Mouse (Mus musculus): ENCODE measurements around the gene Gm49368. TPM values are rescaled to one million over a fixed set of nuclear protein-coding genes. Genes with fewer than 3 reads are reported as not detected.

Gene Gm49368
- total RNA-seq, 2 experiments from 2014 or later: not detected

DNA sequence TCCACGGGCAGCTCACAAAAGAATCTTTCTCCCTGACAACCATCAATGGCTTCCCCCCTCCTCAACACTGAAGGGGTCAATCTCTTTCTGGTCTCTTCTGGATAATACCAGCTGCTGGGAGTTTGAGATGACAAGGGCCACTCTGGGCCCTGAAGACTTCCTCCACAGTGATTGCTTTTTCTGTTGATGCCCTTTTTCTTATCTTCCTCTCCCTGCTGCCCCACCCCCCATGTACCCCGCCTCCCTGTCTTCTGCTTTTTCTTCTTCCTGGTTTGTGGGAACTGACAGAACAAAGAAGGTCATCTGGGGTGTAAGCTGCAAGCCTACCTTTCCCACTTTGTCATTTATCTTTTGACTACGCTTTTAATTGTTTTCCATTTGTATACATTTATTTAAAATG is 5.4 kb downstream of the Gm49368 start:
- DNase-seq (ENCODE audit: low spot score in 2 of 2): no peak
- no peak overlapping the region for H3K4me3 ChIP-seq
- no peak for TF ChIP-seq CTCF (conservative IDR thresholded peaks at IDR 0.05)
- no peak overlapping the region for H3K27ac ChIP-seq

DNA sequence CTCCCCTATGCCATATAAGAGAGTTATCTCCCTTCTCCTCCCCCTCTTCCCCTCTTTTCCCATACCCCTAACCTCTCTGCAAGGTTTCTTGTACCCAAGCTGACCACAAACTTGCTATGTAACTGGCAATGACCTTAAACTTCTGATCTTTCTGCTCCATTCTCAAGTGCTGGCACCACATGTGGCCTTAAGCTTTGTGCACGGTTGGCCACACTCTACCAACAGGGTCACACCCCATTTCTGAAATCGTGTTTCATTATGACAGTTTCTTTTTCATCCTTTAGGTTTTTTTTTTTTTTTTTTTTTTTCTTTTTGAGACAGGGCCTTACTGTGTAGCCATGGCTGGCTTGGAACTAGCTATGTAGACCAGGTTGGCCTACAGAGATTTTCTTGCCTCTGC is 7.4 kb downstream of the Gm49368 start:
- no peak for DNase-seq (ENCODE audit: low spot score in 2 of 2)
- Histone ChIP-seq H3K4me3 (no peak overlapping the region), H3K27ac (no peak overlapping the region)
- TF ChIP-seq CTCF (conservative IDR thresholded peaks at IDR 0.05): no peak

DNA sequence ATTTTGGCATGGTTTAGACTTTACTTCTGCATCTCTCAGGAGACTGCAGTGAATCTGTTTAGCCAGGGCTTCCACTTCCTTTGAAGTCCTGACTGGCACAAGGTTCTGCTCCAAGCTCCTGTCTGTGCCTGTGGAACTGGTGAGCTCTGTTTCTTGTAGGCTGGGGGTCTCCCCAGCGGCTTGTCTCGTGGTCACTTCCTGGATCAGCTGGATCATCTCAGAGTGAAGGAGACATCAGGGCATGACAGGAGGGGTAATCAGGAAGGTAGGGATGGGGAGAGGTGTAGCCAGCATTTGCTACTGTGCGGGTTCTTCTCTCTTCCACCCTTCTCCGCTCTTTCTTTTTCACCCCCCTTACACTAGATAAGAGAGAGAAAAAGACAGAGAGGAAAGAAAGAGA is 9.3 kb downstream of the Gm49368 start:
- DNase-seq (ENCODE audit: low spot score in 2 of 2): no peak
- H3K4me3 ChIP-seq: no peak overlapping the region
- no peak overlapping the region for H3K27ac ChIP-seq
- TF ChIP-seq CTCF (conservative IDR thresholded peaks at IDR 0.05): no peak

DNA sequence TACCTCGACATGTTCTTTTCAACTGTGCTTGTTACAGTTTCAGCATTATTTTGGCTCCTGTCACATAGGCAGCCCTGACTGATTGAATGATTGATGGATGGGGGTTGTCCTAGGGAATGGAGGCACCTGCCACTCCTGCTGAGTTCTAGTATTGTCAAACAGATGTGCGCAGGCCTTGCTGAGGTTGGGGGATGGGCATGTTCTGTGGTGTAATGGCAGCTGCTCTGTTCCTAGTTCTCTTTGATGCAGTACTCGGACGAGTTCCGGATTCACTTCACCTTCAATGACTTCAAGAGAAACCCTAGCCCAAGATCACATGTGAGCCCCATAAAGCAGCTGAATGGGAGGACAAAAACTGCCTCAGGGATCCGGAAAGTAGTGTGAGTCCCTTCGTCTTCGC is 17.5 kb downstream of the Gm49368 start:
- no peak for DNase-seq (ENCODE audit: low spot score in 2 of 2)
- TF ChIP-seq CTCF (conservative IDR thresholded peaks at IDR 0.05): no peak
- H3K27ac ChIP-seq: no peak overlapping the region
- no peak overlapping the region for H3K4me3 ChIP-seq

DNA sequence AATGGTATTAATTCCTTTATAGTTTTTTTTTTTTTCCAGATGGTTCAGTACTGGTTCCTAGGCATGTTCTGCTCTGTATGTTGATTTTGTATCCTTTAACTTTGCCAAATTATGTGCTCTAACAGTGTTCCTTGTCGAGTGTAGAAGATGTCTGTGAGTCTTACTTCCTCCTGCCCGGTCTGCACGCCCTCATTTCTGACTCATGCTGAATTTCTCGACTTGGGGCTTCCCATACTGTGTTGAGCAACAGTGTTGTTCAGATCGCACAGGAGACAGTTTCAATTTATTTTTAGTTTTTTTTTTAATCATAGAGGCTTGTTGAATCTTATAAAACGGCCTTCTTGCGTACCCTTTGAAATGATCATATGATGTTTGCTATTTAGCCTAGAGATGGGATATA is 26.7 kb downstream of the Gm49368 start:
- TF ChIP-seq CTCF (conservative IDR thresholded peaks at IDR 0.05): no peak
- no peak overlapping the region for H3K4me3 ChIP-seq
- H3K27ac ChIP-seq: no peak overlapping the region
- peak in 1 of 2 experiments; percentile 13 for DNase-seq (ENCODE audit: low spot score in 2 of 2)

DNA sequence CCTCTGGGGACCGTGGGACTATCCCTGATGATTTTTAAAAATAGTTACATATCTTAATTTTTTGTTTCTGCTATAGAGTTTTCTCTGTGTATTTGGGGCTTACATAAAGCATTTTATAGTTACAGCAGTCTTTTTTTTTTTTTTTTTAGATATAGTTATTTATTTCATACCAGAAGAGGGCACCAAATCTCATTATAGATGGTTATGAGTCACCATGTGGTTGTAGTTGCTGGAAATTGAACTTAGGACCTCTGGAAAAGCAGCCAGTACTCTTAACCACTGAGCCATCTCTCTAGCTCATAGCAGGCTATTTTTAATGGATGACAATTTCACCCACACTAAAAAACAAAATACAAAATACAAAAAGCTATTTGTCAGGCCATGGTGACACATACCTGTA is 35.7 kb downstream of the Gm49368 start:
- peak; percentile 54; the same call in 1 of the 2 replicates for TF ChIP-seq CTCF (conservative IDR thresholded peaks at IDR 0.05)
- DNase-seq (ENCODE audit: low spot score in 2 of 2): no peak
- Histone ChIP-seq H3K27ac (no peak overlapping the region), H3K4me3 (no peak overlapping the region)

DNA sequence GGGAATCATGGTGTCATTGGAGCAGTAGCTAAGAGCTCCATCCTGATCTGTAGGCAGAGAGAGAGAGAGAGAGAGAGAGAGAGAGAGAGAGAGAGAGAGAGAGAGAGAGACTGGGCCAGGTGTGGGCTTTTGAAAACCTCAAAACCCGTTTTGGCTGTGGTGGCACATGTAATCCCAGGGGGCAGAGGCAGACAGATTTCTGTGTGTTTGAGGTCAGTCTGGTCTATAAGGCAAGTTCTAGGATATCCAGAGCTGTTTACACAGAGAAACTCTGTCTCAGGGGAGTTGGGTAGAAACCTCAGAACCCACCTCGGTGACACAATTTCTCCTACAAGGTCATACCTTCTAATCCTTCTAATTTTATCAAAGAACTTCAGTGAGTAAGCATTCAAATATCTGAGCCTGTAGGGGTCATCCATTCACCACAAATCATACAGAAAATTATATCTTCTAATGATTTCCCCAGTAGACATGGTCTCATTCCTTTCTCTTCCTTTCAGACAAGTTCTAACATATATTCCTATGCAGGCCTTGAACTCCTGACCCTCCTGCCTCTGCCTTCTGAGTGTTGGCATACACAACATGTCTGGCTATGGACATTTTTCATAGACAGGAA is 38.4 kb downstream of the Gm49368 start:
- DNase-seq (ENCODE audit: low spot score in 2 of 2): no peak
- Histone ChIP-seq H3K4me3 (no peak overlapping the region), H3K27ac (no peak overlapping the region)
- peak; percentile 43 for TF ChIP-seq CTCF (conservative IDR thresholded peaks at IDR 0.05)

DNA sequence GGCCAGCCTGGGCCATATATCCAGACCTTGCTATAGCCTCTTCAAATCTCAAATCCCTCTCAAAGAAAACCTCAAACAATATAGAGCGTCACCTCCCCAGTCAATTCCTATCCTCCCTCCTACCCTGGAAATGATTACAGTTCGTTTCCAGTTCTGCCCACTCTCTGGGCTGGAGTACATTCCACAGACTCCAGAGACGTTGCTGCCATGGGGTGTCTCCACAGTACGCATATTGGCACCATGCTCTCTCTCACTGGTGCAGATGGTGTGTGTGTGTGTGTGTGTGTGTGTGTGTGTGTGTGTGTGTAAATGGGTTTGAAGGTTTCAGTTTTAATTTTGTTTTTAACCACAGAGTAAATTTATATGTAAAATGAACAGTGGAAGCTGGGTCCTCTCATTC is 42.8 kb downstream of the Gm49368 start:
- DNase-seq (ENCODE audit: low spot score in 2 of 2): peak; percentile 45 to 66
- Histone ChIP-seq H3K4me3 (no peak overlapping the region), H3K27ac (no peak overlapping the region)
- peak; percentile 49 for TF ChIP-seq CTCF (conservative IDR thresholded peaks at IDR 0.05)

DNA sequence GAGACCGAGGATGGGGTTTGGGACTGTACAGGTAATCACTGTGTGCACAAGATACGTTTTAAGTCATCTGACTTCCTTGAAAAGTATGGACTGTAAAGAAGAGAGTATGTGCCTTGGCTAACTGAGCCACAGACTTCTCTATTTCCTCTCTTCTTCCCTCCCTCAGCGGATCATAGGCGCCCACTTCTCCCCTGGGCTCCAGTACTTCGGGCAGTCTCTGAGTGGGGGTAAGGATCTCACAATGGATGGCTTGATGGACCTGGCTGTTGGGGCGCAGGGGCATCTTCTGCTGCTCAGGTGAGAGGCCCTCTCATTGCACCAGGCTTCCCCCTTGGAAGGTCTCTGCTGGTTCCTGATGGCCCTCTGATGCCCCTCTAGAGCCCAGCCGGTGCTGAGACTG is 45.0 kb downstream of the Gm49368 start:
- TF ChIP-seq CTCF (conservative IDR thresholded peaks at IDR 0.05): no peak
- Histone ChIP-seq H3K27ac (no peak overlapping the region), H3K4me3 (no peak overlapping the region)
- DNase-seq (ENCODE audit: low spot score in 2 of 2): no peak

DNA sequence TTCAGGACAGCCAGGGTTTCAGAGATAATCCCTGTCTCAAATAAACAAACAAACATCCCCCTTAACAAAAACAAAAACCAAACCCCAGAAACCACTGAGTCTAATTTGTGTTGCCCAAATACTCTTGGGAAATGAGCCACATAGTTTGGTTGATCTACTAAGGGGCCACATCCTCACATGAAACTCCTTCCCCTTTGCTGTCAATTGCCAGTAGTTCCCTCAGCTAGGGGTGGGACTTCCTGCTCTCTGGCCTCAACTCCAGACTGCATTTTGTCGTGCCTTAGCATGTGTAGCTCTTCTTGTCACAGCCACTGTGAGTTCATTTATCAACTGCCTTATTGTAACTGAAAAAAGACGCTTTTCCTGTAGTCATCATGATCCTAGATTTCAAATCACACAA is 47.8 kb downstream of the Gm49368 start:
- no peak for TF ChIP-seq CTCF (conservative IDR thresholded peaks at IDR 0.05)
- no peak overlapping the region for H3K4me3 ChIP-seq
- no peak overlapping the region for H3K27ac ChIP-seq
- no peak for DNase-seq (ENCODE audit: low spot score in 2 of 2)

DNA sequence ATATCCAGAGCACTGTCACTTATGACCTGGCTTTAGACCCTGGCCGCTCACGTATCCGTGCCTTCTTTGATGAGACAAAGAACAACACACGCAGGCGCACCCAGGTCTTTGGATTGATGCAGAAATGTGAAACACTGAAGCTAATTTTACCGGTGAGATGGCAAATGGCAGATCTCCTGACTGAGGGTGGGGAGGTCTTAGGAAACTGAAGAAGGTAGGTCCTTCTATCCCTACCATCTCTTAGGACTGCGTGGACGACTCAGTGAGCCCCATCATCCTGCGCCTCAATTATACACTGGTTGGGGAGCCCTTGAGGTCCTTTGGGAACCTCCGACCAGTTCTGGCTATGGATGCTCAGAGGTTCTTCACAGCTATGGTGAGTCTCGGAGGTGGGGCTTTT is 49.6 kb downstream of the Gm49368 start:
- Histone ChIP-seq H3K27ac (no peak overlapping the region), H3K4me3 (no peak overlapping the region)
- no peak for TF ChIP-seq CTCF (conservative IDR thresholded peaks at IDR 0.05)
- no peak for DNase-seq (ENCODE audit: low spot score in 2 of 2)

DNA sequence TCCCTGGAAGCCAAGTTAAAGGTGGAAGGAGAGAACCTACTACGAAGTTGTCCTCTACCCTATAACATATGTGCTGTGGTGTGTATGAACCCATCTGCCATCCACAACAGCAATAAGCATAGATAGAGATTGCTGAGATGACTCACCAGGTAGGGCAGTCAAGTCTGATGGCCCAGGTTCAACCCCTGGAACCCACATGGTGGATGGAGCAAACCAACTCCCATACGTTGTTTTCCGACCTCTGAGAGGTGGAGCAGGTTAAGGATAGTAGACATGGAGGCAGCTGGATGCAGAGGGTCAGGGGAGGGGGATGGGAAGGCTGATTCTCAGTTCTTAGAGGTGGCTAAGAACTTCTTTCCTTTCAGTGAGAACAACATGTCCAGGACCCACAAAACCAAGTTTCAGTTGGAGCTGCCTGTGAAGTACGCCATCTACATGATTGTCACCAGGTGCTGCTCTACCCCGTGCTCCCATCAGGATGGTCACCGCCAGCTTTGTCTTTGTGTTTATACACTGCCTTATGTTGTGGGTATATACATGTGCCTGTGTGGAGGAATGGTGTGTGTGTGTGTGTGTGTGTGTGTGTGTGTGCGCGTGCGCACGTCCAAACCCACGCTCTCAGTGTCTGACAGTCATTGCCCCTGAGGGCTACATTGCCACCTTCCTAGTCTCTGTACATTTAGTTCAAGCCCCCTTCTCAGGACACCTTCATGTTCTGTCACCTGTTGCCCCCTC is 52.1 kb downstream of the Gm49368 start:
- TF ChIP-seq CTCF (conservative IDR thresholded peaks at IDR 0.05): no peak

DNA sequence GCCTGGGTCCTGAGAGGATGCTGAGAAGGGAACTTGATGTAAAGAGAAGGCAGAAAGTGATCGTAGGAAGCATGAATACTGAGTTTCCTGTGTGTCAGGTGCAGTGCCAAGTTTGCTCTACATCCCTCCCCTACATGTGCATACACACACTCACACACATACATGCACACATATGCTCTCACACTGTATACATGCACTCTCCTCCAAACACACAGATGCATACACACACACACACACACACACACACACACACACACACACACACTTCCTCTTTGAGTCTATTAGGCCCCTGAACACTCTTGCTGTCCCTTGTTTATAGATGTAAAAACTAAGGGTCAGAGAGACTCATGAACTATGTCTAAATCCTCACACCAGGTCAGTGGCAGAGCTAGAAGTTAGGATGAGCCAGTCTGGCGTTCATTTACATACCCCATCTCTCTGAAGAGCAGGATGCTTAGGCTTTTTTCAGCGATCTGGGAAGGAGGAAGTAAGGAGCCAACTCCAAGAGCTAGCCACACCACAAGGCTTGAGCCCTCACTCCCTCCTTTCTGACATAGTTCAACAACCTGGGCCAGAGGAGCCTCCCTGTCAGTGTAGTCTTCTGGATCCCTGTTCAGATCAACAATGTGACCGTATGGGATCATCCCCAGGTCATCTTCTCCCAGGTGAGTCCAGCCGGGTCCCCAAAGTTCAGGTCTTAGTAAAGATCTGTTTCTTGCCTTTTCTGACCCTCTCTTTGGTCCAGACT is 52.9 kb downstream of the Gm49368 start:
- H3K27ac ChIP-seq: no peak overlapping the region
- no peak for DNase-seq (ENCODE audit: low spot score in 2 of 2)
- TF ChIP-seq CTCF (conservative IDR thresholded peaks at IDR 0.05): no peak
- H3K4me3 ChIP-seq: no peak overlapping the region

More for the DNA sequence above, 52.1 kb downstream of the Gm49368 start:
- Histone ChIP-seq H3K4me3 (no peak overlapping the region), H3K27ac (no peak overlapping the region)
- DNase-seq (ENCODE audit: low spot score in 2 of 2): no peak

Data from layer of hippocampus, adult 2 months (tissue).